Mouse (Mus musculus): ENCODE results near the gene Tcf23. TPM values are rescaled to one million over a fixed set of nuclear protein-coding genes. Genes with fewer than 3 reads are reported as not detected.

Gene Tcf23
- polyA plus RNA-seq, 1 experiment from 2014 or later: 0.35 TPM

DNA sequence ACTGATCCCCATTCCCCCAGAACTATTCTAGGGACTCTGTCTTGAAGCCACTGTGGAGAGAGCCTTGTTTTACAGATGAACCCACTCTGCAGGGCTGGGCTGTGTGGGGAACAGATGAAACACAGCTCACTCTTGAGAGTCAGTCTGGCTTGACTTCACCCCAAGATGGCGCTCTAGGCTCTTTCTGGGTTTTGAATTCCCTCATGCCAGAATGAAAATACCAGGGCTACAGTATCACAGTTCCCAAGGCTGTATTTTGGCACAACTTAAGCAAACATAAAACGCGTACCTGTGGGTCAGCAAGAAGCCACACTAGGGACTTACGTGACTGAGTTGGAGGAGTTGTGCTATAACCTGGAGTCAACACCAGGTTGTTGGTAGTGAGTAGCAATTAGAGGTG is 38.3 kb upstream of the Tcf23 start:
- Histone ChIP-seq H3K27me3 (no peaks in the 10 kb centered on the region), H3K9ac (no peak overlapping the region), H3K4me1 (no peaks in the 10 kb centered on the region), H3K9me3 (no peaks in the 10 kb centered on the region), H3K4me3 (no peak overlapping the region), H3K27ac (no peak overlapping the region), H3K36me3 (no peaks in the 10 kb centered on the region), H3K4me2 (no peak overlapping the region)
- 29% methylated on average over 4 of the region's 4 CpGs for WGBS
- 0 out of 2 replicates have a peak, but pooled peaks have one; percentile 31 for ATAC-seq (ENCODE audit: borderline replicate concordance, extremely low read depth, low FRiP score, low TSS enrichment)

DNA sequence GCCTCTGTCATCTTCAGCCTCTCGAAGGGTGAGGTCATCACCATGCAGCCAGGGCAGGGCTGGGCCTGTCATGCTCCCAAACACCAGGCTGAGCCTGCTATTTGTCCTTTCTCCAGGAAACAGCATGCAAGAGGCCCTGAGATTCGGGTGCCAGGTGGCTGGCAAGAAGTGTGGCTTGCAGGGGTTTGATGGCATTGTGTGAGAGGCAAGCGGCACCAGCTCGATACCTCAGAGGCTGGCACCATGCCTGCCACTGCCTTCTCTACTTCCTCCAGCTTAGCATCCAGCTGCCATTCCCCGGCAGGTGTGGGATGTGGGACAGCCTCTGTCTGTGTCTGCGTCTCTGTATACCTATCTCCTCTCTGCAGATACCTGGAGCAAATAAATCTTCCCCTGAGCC is 37.6 kb upstream of the Tcf23 start:
- Histone ChIP-seq H3K4me1 (no peaks in the 10 kb centered on the region), H3K4me3 (no peak overlapping the region), H3K27me3 (no peaks in the 10 kb centered on the region), H3K27ac (no peak overlapping the region), H3K36me3 (no peaks in the 10 kb centered on the region), H3K4me2 (no peak overlapping the region), H3K9me3 (no peaks in the 10 kb centered on the region), H3K9ac (no peak overlapping the region)
- no peak for ATAC-seq (ENCODE audit: borderline replicate concordance, extremely low read depth, low FRiP score, low TSS enrichment)
- 79% methylated on average over 6 of the region's 6 CpGs for WGBS

DNA sequence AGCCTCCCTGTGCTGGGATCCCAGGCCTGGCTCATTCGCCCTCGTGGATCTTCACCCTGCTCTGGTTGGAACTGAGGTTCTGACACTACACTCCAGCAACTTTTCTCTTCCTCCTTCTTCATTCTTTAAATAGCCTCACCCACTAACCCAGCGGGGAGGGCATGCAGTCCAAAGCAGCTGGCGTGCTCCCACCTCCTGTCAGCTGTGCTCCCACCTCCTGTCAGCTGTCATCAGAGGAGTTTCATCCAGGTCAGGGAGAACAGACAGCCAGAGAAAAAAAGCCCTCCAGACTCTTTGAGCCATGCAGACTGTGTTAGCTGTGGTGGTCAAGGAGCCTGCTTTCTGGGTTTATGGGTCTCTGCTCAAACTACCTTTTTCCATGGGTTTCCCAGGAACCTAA is 37.1 kb upstream of the Tcf23 start:
- no peak for ATAC-seq (ENCODE audit: borderline replicate concordance, extremely low read depth, low FRiP score, low TSS enrichment)
- no peaks in the 10 kb centered on the region for H3K27me3 ChIP-seq
- no peak overlapping the region for H3K9ac ChIP-seq
- H3K36me3 ChIP-seq: no peaks in the 10 kb centered on the region
- H3K4me1 ChIP-seq: no peaks in the 10 kb centered on the region
- no peaks in the 10 kb centered on the region for H3K9me3 ChIP-seq
- 79% methylated on average over 4 of the region's 4 CpGs for WGBS
- no peak overlapping the region for H3K4me3 ChIP-seq
- no peak overlapping the region for H3K27ac ChIP-seq
- no peak overlapping the region for H3K4me2 ChIP-seq

DNA sequence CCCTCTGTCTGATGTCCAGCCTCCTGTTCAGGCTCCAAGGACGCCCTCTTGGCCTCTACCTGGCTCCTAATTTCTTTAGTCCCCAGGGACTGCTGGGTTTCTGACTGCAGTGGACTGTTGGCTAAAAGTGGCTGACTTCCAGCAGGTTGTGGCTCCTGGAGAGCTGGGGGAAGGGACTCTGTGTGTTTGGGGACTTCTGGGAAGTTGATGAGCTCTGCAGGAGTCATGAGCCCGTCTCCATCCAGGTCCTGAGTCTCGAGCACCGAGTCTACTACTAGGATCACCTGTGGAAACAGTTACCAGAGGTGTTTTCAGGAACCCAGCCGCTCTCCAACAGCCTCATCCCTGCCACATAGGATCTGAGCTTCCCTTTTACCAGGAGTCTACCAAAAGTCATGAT is 34.8 kb upstream of the Tcf23 start:
- ATAC-seq (ENCODE audit: borderline replicate concordance, extremely low read depth, low FRiP score, low TSS enrichment): no peak
- Histone ChIP-seq H3K27ac (no peak overlapping the region), H3K36me3 (no peaks in the 10 kb centered on the region), H3K4me2 (no peak overlapping the region), H3K4me1 (no peaks in the 10 kb centered on the region), H3K9me3 (no peaks in the 10 kb centered on the region), H3K9ac (no peak overlapping the region), H3K27me3 (no peaks in the 10 kb centered on the region), H3K4me3 (no peak overlapping the region)
- WGBS: 49% methylated on average over 5 of the region's 5 CpGs

DNA sequence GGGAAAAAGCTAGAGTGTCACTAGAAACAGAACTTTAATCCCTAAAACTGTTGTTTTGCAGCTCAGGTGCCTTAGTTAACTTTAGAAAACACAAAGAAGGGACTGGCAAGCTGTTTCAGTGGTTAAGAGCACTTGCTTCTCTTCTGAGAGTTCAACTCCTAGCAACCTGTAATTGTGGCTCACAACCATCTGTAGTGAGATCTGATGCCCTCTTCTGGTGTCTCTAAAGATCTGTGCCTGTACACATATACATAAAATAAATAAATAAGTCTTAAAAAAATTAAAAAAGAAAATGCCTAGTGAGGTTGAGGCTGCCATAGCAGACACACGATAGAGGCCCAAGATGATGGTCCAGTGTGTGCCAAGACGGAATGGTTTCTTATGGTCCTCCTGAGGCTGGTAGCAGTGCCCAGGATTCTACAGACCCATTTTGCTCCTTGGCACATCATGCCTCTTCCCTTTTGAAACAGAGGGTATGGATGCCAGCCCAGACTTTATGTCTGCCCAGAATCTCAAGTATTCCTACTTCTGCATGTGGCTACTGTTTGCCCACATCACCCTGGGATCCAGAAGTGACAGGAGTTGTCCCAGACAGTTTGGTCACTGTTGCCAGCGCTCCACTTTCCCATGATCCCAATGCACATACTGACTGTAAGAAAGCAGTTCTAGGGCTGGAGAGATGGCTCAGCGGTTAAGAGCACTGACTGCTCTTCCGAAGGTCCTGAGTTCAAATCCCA is 33.6 kb upstream of the Tcf23 start:
- no peak overlapping the region for H3K4me3 ChIP-seq
- 84% methylated on average over 5 of the region's 5 CpGs for WGBS

DNA sequence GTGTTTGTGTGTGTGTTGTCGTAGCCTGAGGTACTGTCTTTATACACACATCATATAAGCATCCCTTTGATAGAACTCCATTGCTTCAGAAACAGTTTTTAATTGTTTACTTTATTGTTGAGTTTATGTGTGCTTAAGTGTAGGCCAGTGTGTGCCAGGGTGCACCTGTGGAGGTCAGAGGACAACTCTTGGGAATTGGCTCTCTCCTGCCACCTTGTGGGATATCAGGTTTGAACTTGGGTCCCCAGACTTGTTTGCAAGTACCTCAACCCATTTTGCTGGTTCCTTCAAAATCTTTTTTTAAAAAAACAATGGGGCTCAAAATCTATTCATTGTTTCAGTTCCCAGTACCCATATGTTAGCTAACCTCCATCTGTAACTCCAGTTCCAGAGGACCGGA is 25.5 kb upstream of the Tcf23 start:
- H3K4me2 ChIP-seq: no peak overlapping the region
- H3K36me3 ChIP-seq: no peaks in the 10 kb centered on the region
- H3K9ac ChIP-seq: no peak overlapping the region
- peaks cover 18% of the 10 kb centered on the region for H3K27me3 ChIP-seq
- no peak overlapping the region for H3K27ac ChIP-seq
- no peak overlapping the region for H3K4me3 ChIP-seq
- no peaks in the 10 kb centered on the region for H3K9me3 ChIP-seq
- WGBS: 86% methylated on average over 2 of the region's 2 CpGs
- no peak for ATAC-seq (ENCODE audit: borderline replicate concordance, extremely low read depth, low FRiP score, low TSS enrichment)
- H3K4me1 ChIP-seq: 0 out of 2 replicates have a peak, but pooled peaks cover 5% of the 10 kb centered on the region

More for the DNA sequence above, 33.6 kb upstream of the Tcf23 start:
- Histone ChIP-seq H3K4me2 (no peak overlapping the region), H3K4me1 (no peaks in the 10 kb centered on the region), H3K27me3 (no peaks in the 10 kb centered on the region), H3K9ac (no peak overlapping the region), H3K27ac (no peak overlapping the region), H3K9me3 (no peaks in the 10 kb centered on the region), H3K36me3 (no peaks in the 10 kb centered on the region)
- no peak for ATAC-seq (ENCODE audit: borderline replicate concordance, extremely low read depth, low FRiP score, low TSS enrichment)

DNA sequence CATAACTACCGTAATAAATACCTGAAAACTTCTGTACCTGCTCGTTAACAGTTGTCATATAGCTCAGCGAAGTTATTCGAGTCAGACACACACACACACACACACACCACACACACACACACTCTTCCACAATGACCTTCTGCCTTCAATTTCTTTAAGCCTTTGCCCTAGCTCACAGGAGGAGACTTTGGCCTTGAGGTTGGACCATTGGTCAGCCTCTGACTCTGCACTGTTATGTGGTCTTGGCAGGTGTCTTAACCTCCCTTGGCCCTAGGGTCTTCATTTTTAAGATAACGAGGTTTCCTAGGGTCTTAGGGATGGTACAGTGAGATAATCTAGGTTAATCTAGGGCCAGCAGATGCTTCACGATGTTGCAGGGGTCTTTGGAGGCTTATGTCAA is 24.1 kb upstream of the Tcf23 start:
- 89% methylated on average over 6 of the region's 6 CpGs for WGBS

DNA sequence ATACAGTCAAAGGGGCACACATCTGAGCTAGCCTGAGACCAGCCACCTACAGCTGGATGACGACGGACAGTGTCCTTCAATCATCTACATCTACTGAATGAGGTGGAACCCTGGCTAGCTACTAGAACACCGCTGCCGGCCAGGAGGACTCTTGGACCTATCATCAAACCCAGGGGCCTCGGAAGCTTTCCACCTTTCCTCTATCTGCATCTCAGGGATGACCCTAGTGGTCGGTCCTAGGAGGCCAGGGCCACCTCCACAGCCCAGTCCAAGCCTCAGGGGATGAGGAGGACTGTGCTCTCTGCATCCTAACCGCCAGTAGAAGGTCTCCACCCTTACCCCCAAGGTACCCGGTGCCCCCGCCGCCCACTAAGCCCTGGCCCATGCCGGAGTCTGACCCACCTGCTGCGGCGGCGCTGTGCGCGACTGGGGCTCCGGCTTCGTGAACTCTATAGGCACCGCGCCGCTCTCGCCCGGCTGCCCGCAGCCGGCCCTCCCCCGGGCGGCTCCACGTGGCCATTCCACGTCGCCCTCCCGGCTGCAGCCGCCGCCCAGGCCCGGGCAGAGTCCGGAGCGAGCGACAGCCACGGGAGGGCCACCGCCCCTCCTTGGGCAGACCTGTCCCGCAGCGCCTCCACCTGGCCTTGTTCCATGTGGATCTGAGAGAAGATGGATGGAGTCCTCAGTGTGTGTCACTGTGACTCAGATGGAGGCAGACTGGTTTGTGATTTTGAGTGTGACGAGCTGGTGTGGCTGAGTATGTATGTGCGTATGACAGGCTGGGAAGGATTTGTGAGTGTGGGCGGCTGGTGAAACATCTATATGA is 23.3 kb upstream of the Tcf23 start, which contains the start of gene Cgref1:
TSS of gene Cgref1 (minus strand) at position 636 of the 826 bp plus-strand sequence.
- H3K36me3 ChIP-seq: no peaks in the 10 kb centered on the region
- 5% methylated on average over 44 of the region's 44 CpGs for WGBS

More for the DNA sequence above, 24.1 kb upstream of the Tcf23 start:
- Histone ChIP-seq H3K4me2 (no peak overlapping the region), H3K4me3 (no peak overlapping the region), H3K9me3 (no peaks in the 10 kb centered on the region), H3K4me1 (peaks cover 11% of the 10 kb centered on the region), H3K27me3 (peaks cover 18% of the 10 kb centered on the region), H3K27ac (no peak overlapping the region), H3K36me3 (no peaks in the 10 kb centered on the region), H3K9ac (no peak overlapping the region)
- ATAC-seq (ENCODE audit: borderline replicate concordance, extremely low read depth, low FRiP score, low TSS enrichment): no peak

DNA sequence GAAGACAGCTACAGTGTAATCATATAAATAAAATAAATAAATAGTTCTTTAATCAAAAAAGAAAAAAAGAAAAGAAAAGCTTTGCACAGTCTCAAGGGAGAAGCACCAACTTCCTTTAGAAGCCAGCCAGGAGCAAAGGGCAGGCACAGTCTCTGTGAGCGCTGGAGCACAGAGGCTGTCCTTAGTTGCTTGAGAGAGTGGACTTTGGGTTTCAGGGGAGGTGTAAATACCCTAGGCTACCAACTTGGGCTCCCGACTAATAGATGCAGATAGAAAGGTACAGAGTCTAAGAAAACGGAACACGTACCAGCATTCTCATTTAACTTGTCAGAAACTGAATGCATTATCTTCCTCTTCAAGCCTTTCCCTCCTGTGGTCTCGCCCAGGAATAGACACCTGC is 19.8 kb upstream of the Tcf23 start:
- H3K27ac ChIP-seq: no peak overlapping the region
- no peak for ATAC-seq (ENCODE audit: borderline replicate concordance, extremely low read depth, low FRiP score, low TSS enrichment)
- WGBS: 79% methylated on average over 5 of the region's 5 CpGs

More for the DNA sequence above, 23.3 kb upstream of the Tcf23 start, which contains the start of gene Cgref1:
- ATAC-seq (ENCODE audit: borderline replicate concordance, extremely low read depth, low FRiP score, low TSS enrichment): no peak
- H3K9me3 ChIP-seq: no peaks in the 10 kb centered on the region
- peak within 1 kb of the TSS; percentile 29 for H3K9ac ChIP-seq
- H3K4me3 ChIP-seq: peak within 1 kb of the TSS; percentile 39
- peaks cover 18% of the 10 kb centered on the region for H3K27me3 ChIP-seq
- H3K4me2 ChIP-seq: peak within 1 kb of the TSS; percentile 76
- H3K4me1 ChIP-seq: peaks cover 16% of the 10 kb centered on the region
- no peak within 1 kb of the TSS for H3K27ac ChIP-seq

DNA sequence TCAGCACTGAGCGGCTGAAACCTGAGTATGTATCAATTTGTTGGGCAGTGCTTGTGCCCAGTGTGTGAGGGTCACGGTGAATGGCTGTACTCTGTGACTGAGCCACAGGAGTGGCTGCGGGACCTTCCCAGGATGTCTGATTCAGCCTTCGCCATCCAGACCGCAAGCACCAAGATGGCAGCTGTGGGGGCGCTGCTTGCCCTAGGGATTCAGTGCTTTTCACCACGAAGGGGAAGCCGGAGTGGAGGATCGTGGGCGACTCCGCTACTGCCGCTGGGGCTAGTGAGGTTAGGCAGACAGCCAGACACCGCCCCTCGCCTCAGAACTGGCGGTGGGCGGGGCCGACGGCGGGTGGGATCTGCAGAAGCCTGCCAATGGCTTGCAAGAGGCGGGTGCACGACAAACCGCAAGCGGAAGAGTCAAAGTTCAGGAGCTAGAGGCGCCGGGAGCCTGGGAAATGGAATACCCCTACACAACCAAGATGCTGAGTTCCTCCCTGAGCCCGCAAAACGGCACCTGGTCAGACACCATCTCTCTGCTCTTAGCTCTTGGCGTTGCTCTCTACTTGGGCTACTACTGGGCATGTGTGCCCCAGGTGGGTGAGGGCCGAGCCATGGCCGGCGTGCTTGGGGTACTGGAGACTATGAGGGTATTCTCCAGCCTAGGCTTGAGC is 18.7 kb upstream of the Tcf23 start:
- Histone ChIP-seq H3K9me3 (no peaks in the 10 kb centered on the region), H3K9ac (peak overlapping the region; percentile 55), H3K27ac (peak overlapping the region; percentile 54), H3K4me3 (peak overlapping the region; percentile 52), H3K4me2 (peak overlapping the region; percentile 80), H3K27me3 (peaks cover 11% of the 10 kb centered on the region), H3K4me1 (peaks cover 21% of the 10 kb centered on the region), H3K36me3 (peaks cover 24% of the 10 kb centered on the region)
- peak; percentile 92 for ATAC-seq (ENCODE audit: borderline replicate concordance, extremely low read depth, low FRiP score, low TSS enrichment)
- WGBS: under 1% methylated on average over 31 of the region's 31 CpGs

More for the DNA sequence above, 19.8 kb upstream of the Tcf23 start:
- no peak overlapping the region for H3K9ac ChIP-seq
- H3K36me3 ChIP-seq: peaks cover 13% of the 10 kb centered on the region; the same call in 1 of the 2 replicates
- no peaks in the 10 kb centered on the region for H3K9me3 ChIP-seq
- no peak overlapping the region for H3K4me3 ChIP-seq
- H3K4me1 ChIP-seq: peaks cover 21% of the 10 kb centered on the region
- H3K27me3 ChIP-seq: peaks cover 18% of the 10 kb centered on the region
- H3K4me2 ChIP-seq: no peak overlapping the region

DNA sequence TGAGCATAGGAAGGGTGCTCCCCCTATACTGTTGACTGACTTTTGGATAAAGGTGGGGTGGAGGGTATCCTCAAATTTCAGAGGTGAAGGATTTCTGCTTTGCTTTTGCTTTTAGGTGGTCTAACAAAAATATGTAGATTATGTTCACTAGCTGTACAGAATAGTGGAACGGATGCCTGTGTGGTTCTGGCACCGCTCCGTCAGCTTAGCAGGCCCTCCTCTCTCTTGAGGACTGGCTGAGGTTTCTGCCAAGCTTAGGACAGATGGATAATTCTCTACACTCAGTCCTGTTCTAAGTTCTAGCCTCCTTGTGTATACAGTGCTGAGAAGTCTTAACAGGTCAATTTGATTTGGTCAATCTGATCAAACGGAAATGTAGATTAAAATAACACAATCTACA is 18.0 kb upstream of the Tcf23 start:
- Histone ChIP-seq H3K9ac (peak overlapping the region; percentile 43), H3K36me3 (peaks cover 31% of the 10 kb centered on the region), H3K4me1 (peaks cover 16% of the 10 kb centered on the region), H3K4me3 (peak overlapping the region; percentile 52), H3K27ac (peak overlapping the region; percentile 54), H3K9me3 (no peaks in the 10 kb centered on the region), H3K4me2 (peak overlapping the region; percentile 80), H3K27me3 (peaks cover 4% of the 10 kb centered on the region; the same call in 1 of the 2 replicates)
- 61% methylated on average over 4 of the region's 4 CpGs for whole genome bisulfite sequencing
- ATAC-seq (ENCODE audit: borderline replicate concordance, extremely low read depth, low FRiP score, low TSS enrichment): no peak
